Mouse (Mus musculus): ENCODE results near the gene Prkrip1.

- no peak for TF ChIP-seq CTCF (IDR thresholded peaks at IDR 0.05)
- TF ChIP-seq EP300 (IDR thresholded peaks at IDR 0.05; ENCODE audit: insufficient read depth, low read depth, low read length) = no peak
- no peak for TF ChIP-seq POLR2A (IDR thresholded peaks at IDR 0.05; ENCODE audit: insufficient read depth, low read depth, low read length)
Measured at GRCm38 (mm10) chr5:136152365-136152764, 46.4 kb downstream of the Prkrip1 start.
